Mouse (Mus musculus): ENCODE measurements at regions not wholly inside any gene's neighbourhood (a gene's known extent, or its start where the extent isn't known, plus 50 kb on each side); places are given as distances from the start of the nearest gene placed in this dataset.

- 59% methylated on average over 11 of the region's 11 CpGs for WGBS
- H3K4me2 ChIP-seq (ENCODE audit: low read depth, low read length) = no peak overlapping the region
- no peaks in the 10 kb centered on the region for H3K9me3 ChIP-seq (replicated peaks; ENCODE audit: control insufficient read depth, low read length)
- no peaks in the 10 kb centered on the region for H3K27me3 ChIP-seq (ENCODE audit: control insufficient read depth, insufficient read depth, low read length)
- no peak for ATAC-seq (ENCODE audit: insufficient read depth, low read depth)
- H3K4me3 ChIP-seq (ENCODE audit: low read depth, low read length) = no peak overlapping the region
- H3K4me1 ChIP-seq (ENCODE audit: control insufficient read depth, insufficient read depth) = no peaks in the 10 kb centered on the region; the same call in 1 of the 2 replicates
- no peaks in the 10 kb centered on the region for H3K36me3 ChIP-seq (replicated peaks; ENCODE audit: control insufficient read depth, insufficient read depth, low read length)
- TF ChIP-seq EP300 (IDR thresholded peaks at IDR 0.05; ENCODE audit: low read depth) = no peak
- no peak for TF ChIP-seq CTCF (IDR thresholded peaks at IDR 0.05; ENCODE audit: low read depth)
- no peak overlapping the region for H3K9ac ChIP-seq (replicated peaks; ENCODE audit: low read depth, low read length)
- no peak for DNase-seq (ENCODE audit: low spot score)
- H3K27ac ChIP-seq (ENCODE audit: low read depth) = no peak overlapping the region
Measured at GRCm38 (mm10) chr9:59193971-59194370, 97.4 kb upstream of the Adpgk start.

DNA sequence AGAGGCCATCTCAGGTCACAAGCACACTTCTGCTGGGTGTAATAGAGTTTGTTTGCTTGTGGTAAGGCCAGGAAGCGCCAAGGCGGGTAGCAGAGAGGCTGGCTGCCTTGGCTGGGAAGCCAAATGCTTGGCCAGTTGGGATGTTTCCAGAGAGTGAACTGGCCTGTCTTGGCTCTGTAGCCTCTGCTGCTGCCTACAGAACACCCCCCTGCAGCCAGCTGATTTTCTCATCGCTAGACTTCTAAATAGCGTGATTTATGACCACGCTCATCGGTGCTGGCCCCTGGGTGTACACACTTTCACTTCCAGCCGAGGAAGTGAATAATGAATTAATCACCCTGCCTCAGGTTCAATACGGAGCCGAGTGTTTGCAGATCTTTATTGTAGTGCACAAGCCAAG lies 102.2 kb upstream of the Adpgk start:
- DNase-seq (ENCODE audit: low spot score) = no peak
- ATAC-seq (ENCODE audit: insufficient read depth, low read depth) = no peak
- Histone ChIP-seq H3K9me3 (replicated peaks; ENCODE audit: control insufficient read depth, low read length) (no peaks in the 10 kb centered on the region), H3K27ac (ENCODE audit: low read depth) (no peak overlapping the region), H3K4me1 (ENCODE audit: control insufficient read depth, insufficient read depth) (no peaks in the 10 kb centered on the region; the same call in 1 of the 2 replicates), H3K9ac (replicated peaks; ENCODE audit: low read depth, low read length) (no peak overlapping the region), H3K36me3 (replicated peaks; ENCODE audit: control insufficient read depth, insufficient read depth, low read length) (no peaks in the 10 kb centered on the region), H3K4me3 (ENCODE audit: low read depth, low read length) (no peak overlapping the region), H3K27me3 (ENCODE audit: control insufficient read depth, insufficient read depth, low read length) (no peaks in the 10 kb centered on the region), H3K4me2 (ENCODE audit: low read depth, low read length) (no peak overlapping the region)
- 65% methylated on average over 9 of the region's 9 CpGs for WGBS
- TF ChIP-seq EP300 (IDR thresholded peaks at IDR 0.05; ENCODE audit: low read depth) (no peak), CTCF (IDR thresholded peaks at IDR 0.05; ENCODE audit: low read depth) (no peak)

DNA sequence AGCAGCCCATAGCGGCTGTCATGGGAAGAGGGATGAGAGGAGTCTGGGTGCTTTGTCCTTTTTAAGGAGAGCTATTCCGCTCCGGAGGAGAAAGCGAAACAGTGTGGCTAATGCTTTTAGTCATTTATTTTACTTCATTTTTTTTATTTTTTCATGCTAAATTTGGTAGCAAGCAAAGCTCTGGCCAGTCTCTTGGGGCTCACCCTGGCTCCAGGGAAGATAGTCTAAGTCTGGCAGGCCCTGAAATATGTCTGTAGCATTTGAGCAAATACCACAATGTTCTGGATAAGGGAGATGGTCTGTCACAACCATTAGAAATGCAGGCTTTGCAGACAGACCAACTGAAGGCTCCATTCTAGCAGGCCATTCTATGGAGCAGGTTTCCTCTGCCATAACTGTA lies 102.9 kb upstream of the Adpgk start:
- Histone ChIP-seq H3K36me3 (replicated peaks; ENCODE audit: control insufficient read depth, insufficient read depth, low read length) (no peaks in the 10 kb centered on the region), H3K27ac (ENCODE audit: low read depth) (no peak overlapping the region), H3K4me3 (ENCODE audit: low read depth, low read length) (no peak overlapping the region), H3K4me2 (ENCODE audit: low read depth, low read length) (no peak overlapping the region), H3K9ac (replicated peaks; ENCODE audit: low read depth, low read length) (no peak overlapping the region), H3K4me1 (ENCODE audit: control insufficient read depth, insufficient read depth) (no peaks in the 10 kb centered on the region; the same call in 1 of the 2 replicates), H3K9me3 (replicated peaks; ENCODE audit: control insufficient read depth, low read length) (no peaks in the 10 kb centered on the region), H3K27me3 (ENCODE audit: control insufficient read depth, insufficient read depth, low read length) (no peaks in the 10 kb centered on the region)
- 74% methylated on average over 4 of the region's 4 CpGs for WGBS
- DNase-seq (ENCODE audit: low spot score) (no peak), ATAC-seq (ENCODE audit: insufficient read depth, low read depth) (no peak)
- TF ChIP-seq CTCF (IDR thresholded peaks at IDR 0.05; ENCODE audit: low read depth) (no peak), EP300 (IDR thresholded peaks at IDR 0.05; ENCODE audit: low read depth) (no peak)

DNA sequence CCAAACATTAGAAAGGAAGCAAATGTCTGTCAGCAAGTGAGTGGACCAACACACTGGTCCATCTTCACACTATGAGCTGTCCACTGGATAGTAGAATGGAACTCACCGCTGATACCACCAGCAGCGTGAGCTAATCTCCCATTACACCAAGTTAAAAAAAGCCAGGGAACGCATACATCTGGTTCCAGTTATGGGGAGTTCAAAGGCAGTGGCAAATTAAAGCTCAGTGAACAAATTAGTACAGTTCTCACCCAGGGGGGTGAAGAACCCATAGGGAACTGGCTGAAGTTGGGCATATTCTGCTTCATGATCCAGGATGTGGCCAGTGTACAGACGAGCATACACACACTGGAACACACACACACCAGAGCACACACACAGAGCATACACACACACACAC lies 105.0 kb upstream of the Adpgk start:
- WGBS = 52% methylated on average over 4 of the region's 4 CpGs
- no peaks in the 10 kb centered on the region for H3K27me3 ChIP-seq (ENCODE audit: control insufficient read depth, insufficient read depth, low read length)
- TF ChIP-seq EP300 (IDR thresholded peaks at IDR 0.05; ENCODE audit: low read depth) (no peak), CTCF (IDR thresholded peaks at IDR 0.05; ENCODE audit: low read depth) (no peak)

DNA sequence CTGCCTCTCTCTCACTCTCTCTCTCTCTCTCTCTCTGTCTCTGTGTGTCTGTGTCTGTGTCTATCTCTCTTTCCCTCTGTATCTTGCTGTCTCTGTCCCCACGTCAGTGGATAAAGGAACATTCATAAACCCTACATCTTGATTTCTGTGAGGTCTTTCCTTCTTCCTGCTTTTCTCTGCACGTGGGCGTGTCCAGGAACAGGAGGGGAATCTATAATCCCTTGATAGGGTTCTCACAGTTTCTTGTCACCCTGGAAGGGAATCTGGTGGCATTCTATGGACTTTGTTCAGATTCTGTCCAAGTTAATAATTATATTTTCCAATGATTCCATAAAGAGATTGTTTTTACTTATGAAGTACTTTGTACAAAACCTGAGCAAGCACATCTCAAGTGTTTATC lies 107.3 kb upstream of the Adpgk start:
- no peak overlapping the region for H3K9ac ChIP-seq (replicated peaks; ENCODE audit: low read depth, low read length)

More for the DNA sequence above, 105.0 kb upstream of the Adpgk start:
- no peaks in the 10 kb centered on the region for H3K9me3 ChIP-seq (replicated peaks; ENCODE audit: control insufficient read depth, low read length)
- H3K27ac ChIP-seq (ENCODE audit: low read depth) = no peak overlapping the region
- H3K36me3 ChIP-seq (replicated peaks; ENCODE audit: control insufficient read depth, insufficient read depth, low read length) = no peaks in the 10 kb centered on the region
- DNase-seq (ENCODE audit: low spot score) (no peak), ATAC-seq (ENCODE audit: insufficient read depth, low read depth) (no peak)
- no peak overlapping the region for H3K9ac ChIP-seq (replicated peaks; ENCODE audit: low read depth, low read length)
- no peaks in the 10 kb centered on the region; the same call in 1 of the 2 replicates for H3K4me1 ChIP-seq (ENCODE audit: control insufficient read depth, insufficient read depth)
- no peak overlapping the region for H3K4me2 ChIP-seq (ENCODE audit: low read depth, low read length)
- no peak overlapping the region for H3K4me3 ChIP-seq (ENCODE audit: low read depth, low read length)

GRCm38 (mm10) chr9:59182906-59183305 lies 108.5 kb upstream of the Adpgk start:
- no peak for TF ChIP-seq CTCF (IDR thresholded peaks at IDR 0.05; ENCODE audit: low read depth)
- no peak for TF ChIP-seq EP300 (IDR thresholded peaks at IDR 0.05; ENCODE audit: low read depth)
- no peaks in the 10 kb centered on the region for H3K27me3 ChIP-seq (ENCODE audit: control insufficient read depth, insufficient read depth, low read length)
- WGBS = 57% methylated on average over 6 of the region's 6 CpGs
- no peak for ATAC-seq (ENCODE audit: insufficient read depth, low read depth)
- H3K9ac ChIP-seq (replicated peaks; ENCODE audit: low read depth, low read length) = no peak overlapping the region
- H3K4me1 ChIP-seq (ENCODE audit: control insufficient read depth, insufficient read depth) = no peaks in the 10 kb centered on the region
- H3K27ac ChIP-seq (ENCODE audit: low read depth) = no peak overlapping the region
- no peak overlapping the region for H3K4me3 ChIP-seq (ENCODE audit: low read depth, low read length)
- H3K9me3 ChIP-seq (replicated peaks; ENCODE audit: control insufficient read depth, low read length) = no peaks in the 10 kb centered on the region
- no peak for DNase-seq (ENCODE audit: low spot score)
- H3K36me3 ChIP-seq (replicated peaks; ENCODE audit: control insufficient read depth, insufficient read depth, low read length) = no peaks in the 10 kb centered on the region
- no peak overlapping the region for H3K4me2 ChIP-seq (ENCODE audit: low read depth, low read length)

More for the DNA sequence above, 107.3 kb upstream of the Adpgk start:
- H3K9me3 ChIP-seq (replicated peaks; ENCODE audit: control insufficient read depth, low read length) = no peaks in the 10 kb centered on the region
- H3K4me1 ChIP-seq (ENCODE audit: control insufficient read depth, insufficient read depth) = no peaks in the 10 kb centered on the region; the same call in 1 of the 2 replicates
- H3K36me3 ChIP-seq (replicated peaks; ENCODE audit: control insufficient read depth, insufficient read depth, low read length) = no peaks in the 10 kb centered on the region
- H3K27me3 ChIP-seq (ENCODE audit: control insufficient read depth, insufficient read depth, low read length) = no peaks in the 10 kb centered on the region
- no peak overlapping the region for H3K4me3 ChIP-seq (ENCODE audit: low read depth, low read length)
- no peak for DNase-seq (ENCODE audit: low spot score)
- no peak overlapping the region for H3K4me2 ChIP-seq (ENCODE audit: low read depth, low read length)
- H3K27ac ChIP-seq (ENCODE audit: low read depth) = no peak overlapping the region
- TF ChIP-seq EP300 (IDR thresholded peaks at IDR 0.05; ENCODE audit: low read depth) (no peak), CTCF (IDR thresholded peaks at IDR 0.05; ENCODE audit: low read depth) (no peak)
- ATAC-seq (ENCODE audit: insufficient read depth, low read depth) = no peak
- WGBS = 56% methylated on average over 3 of the region's 3 CpGs
